Mouse (Mus musculus) heart, embryonic 13.5 days (tissue): ENCODE results near the gene Ppm1g. TPM values are rescaled to one million over a fixed set of nuclear protein-coding genes. Genes with fewer than 3 reads are reported as not detected.

Experiments
- polyA plus RNA-seq: library from polyadenylated mRNA; unstranded; fragments of >200 nt; fragmentation: Nextera tagmentation; extraction: Ambion mirVana; gene quantifications from 2 replicates; pipeline ENCODE4 v1.2.1, GENCODE M21; 2015

Ppm1g gene
- polyA plus RNA-seq, 1 experiment from 2014 or later = 101 TPM

Other genes with a start within 250 kb of the Ppm1g start
- 119 and 124 TPM in 2 replicates for gene Atraid, start 172.4 kb downstream of the Ppm1g start, polyA plus RNA-seq
- 6.9 and 7.2 TPM in 2 replicates for gene Slc5a6, start 171.8 kb downstream of the Ppm1g start, polyA plus RNA-seq
- 17.8 and 20.9 TPM in 2 replicates for gene Cad, start 165.9 kb downstream of the Ppm1g start, polyA plus RNA-seq
- gene Dnajc5g, start 114.4 kb downstream of the Ppm1g start, polyA plus RNA-seq = not detected in 2 replicates
- 0.21 and 0.69 TPM in 2 replicates for gene Slc30a3, start 112.5 kb downstream of the Ppm1g start, polyA plus RNA-seq
- 10.7 and 13.9 TPM in 2 replicates for gene Trim54, start 104.0 kb downstream of the Ppm1g start, polyA plus RNA-seq
- gene Ucn, start 81.9 kb downstream of the Ppm1g start, polyA plus RNA-seq = 0.45 TPM in 1 of 2 replicates, not detected in the other
- 68.0 and 89.4 TPM in 2 replicates for gene Mpv17, start 66.4 kb downstream of the Ppm1g start, polyA plus RNA-seq
- gene Gm29609, start 40.8 kb downstream of the Ppm1g start, polyA plus RNA-seq = 0.46 and 2.6 TPM in 2 replicates
- 45.3 and 47.8 TPM in 2 replicates for gene Gtf3c2, start 40.5 kb downstream of the Ppm1g start, polyA plus RNA-seq
- gene Snx17, start 27.5 kb downstream of the Ppm1g start, polyA plus RNA-seq = 112 and 116 TPM in 2 replicates
- 52.3 and 55.9 TPM in 2 replicates for gene Eif2b4, start 27.3 kb downstream of the Ppm1g start, polyA plus RNA-seq
- 7.3 and 7.5 TPM in 2 replicates for gene Zfp513, start 18.4 kb downstream of the Ppm1g start, polyA plus RNA-seq
- 124 and 132 TPM in 2 replicates for gene Nrbp1, start 20.2 kb upstream of the Ppm1g start, polyA plus RNA-seq
- 0.68 TPM in 1 of 2 replicates, not detected in the other for gene Gm9970, start 20.5 kb upstream of the Ppm1g start, polyA plus RNA-seq
- gene Krtcap3, start 31.0 kb upstream of the Ppm1g start, polyA plus RNA-seq = 6.0 and 7.4 TPM in 2 replicates
- gene Ift172, start 70.4 kb upstream of the Ppm1g start, polyA plus RNA-seq = 21.8 and 22.6 TPM in 2 replicates
- gene Fndc4, start 75.4 kb upstream of the Ppm1g start, polyA plus RNA-seq = 22.4 and 22.6 TPM in 2 replicates
- gene Gckr, start 76.8 kb upstream of the Ppm1g start, polyA plus RNA-seq = 0.36 and 0.56 TPM in 2 replicates
- 30.6 and 38.2 TPM in 2 replicates for gene Zfp512, start 231.7 kb upstream of the Ppm1g start, polyA plus RNA-seq